Mouse (Mus musculus) E14TG2a.4 (cell line): ENCODE measurements around the gene Aspn.
"Not testable (repeated sequence)": the region's sequence is repeated elsewhere in the genome, so short reads cannot be mapped to it uniquely, and the experiment has no call there.

Experiments used
- H3K27me3 ChIP-seq: 2 replicates; pipeline ENCODE4 v1.6.1; 2014; ENCODE audit warnings: low read length, control low read depth; ENCODE audit not compliant: insufficient read depth
- H3K36me3 ChIP-seq: 2 replicates; pipeline ENCODE4 v1.6.1; 2014; ENCODE audit warnings: low read length, control low read depth; ENCODE audit not compliant: insufficient read depth
- H3K4me1 ChIP-seq: replicated peaks from 2 replicates; pipeline ENCODE4 v1.6.1; 2014; ENCODE audit warnings: low read depth, low read length, control low read depth
- H3K4me3 ChIP-seq: replicated peaks from 2 replicates; pipeline ENCODE4 v1.5.1; 2014; ENCODE audit warnings: mild to moderate bottlenecking, low read length
- H3K9me3 ChIP-seq: 2 replicates; pipeline ENCODE4 v1.6.1; 2014; ENCODE audit warnings: low read length, control low read depth
- CTCF ChIP-seq: conservative IDR thresholded peaks from 2 replicates; pipeline ENCODE4 v1.5.1; 2014; ENCODE audit warnings: low read length
- NANOG ChIP-seq: IDR thresholded peaks from 2 replicates; pipeline ENCODE4 v1.6.1; 2014; ENCODE audit warnings: borderline replicate concordance, low read length, mixed read lengths
- POU5F1 ChIP-seq: IDR thresholded peaks from 2 replicates; pipeline ENCODE4 v1.6.1; 2014; ENCODE audit warnings: low read length, borderline replicate concordance

Aspn gene

DNA sequence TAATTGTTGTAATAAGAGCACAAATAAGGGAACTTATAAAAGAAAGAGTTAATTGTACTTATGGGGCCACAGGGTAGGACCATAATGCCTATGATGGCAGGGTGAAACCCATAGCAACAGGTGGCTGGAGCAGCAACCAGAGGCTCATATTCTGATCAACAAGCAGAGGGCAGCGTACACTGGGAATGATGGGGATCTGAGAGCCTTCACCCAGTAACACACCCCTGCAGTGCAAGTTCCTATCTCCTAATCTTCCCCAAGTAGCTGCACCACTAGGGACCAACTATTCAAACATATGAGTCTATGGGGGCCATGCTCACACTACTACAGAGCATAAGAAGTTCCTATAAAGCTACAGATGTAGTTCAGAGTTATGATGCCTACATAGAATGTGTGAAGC is 20.1 kb downstream of the Aspn start:
- Histone ChIP-seq H3K9me3 (no peaks in the 10 kb centered on the region), H3K4me1 (no peaks in the 10 kb centered on the region), H3K27me3 (no peaks in the 10 kb centered on the region), H3K36me3 (no peaks in the 10 kb centered on the region), H3K4me3 (no peak overlapping the region)
- TF ChIP-seq POU5F1 (no peak), CTCF (no peak), NANOG (no peak)

- Histone ChIP-seq H3K4me3 (no peak overlapping the region), H3K4me1 (no peaks in the 10 kb centered on the region; the same call in 1 of the 2 replicates), H3K9me3 (no peaks in the 10 kb centered on the region), H3K27me3 (no peaks in the 10 kb centered on the region), H3K36me3 (no peaks in the 10 kb centered on the region)
- TF ChIP-seq CTCF (no peak), POU5F1 (no peak), NANOG (no peak)
Observed at GRCm38 (mm10) chr13:49570371-49570770, 26.1 kb downstream of the Aspn start.

GRCm38 (mm10) chr13:49571418-49571817 is 27.2 kb downstream of the Aspn start:
- TF ChIP-seq CTCF (no peak), POU5F1 (no peak)
- Histone ChIP-seq H3K36me3 (no peaks in the 10 kb centered on the region), H3K27me3 (no peaks in the 10 kb centered on the region), H3K9me3 (no peaks in the 10 kb centered on the region), H3K4me3 (no peak overlapping the region), H3K4me1 (no peaks in the 10 kb centered on the region; the same call in 1 of the 2 replicates)

GRCm38 (mm10) chr13:49581541-49582530 is 37.6 kb downstream of the Aspn start, which contains the start of gene Omd:
TSS of gene Omd (plus strand) at chr13:49582462.
- Histone ChIP-seq H3K4me3 (no peak within 1 kb of the TSS), H3K27me3 (no peaks in the 10 kb centered on the region), H3K36me3 (no peaks in the 10 kb centered on the region), H3K4me1 (peaks cover 3% of the 10 kb centered on the region; the same call in 1 of the 2 replicates), H3K9me3 (no peaks in the 10 kb centered on the region)
- TF ChIP-seq NANOG (no peak), CTCF (no peak), POU5F1 (no peak)

DNA sequence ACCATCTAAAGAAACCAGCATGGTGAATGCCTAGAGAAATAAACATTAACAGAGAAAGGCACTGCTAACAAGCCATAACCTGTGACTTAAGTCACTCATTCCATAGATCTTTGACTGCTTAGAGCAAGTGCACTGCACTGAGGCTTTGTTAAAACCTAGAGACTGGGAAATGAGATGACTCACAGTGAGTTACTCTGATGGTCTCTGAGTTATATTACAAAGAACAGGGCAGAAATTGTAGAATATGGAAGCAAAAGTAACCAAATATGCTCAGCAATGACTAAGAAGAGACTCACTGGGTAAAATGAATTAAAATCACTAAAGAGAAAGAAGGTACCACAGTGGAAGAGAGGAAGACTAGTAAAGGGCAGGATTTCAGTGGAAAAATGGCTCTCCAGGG is 39.6 kb downstream of the Aspn start:
- Histone ChIP-seq H3K36me3 (no peaks in the 10 kb centered on the region), H3K4me1 (no peaks in the 10 kb centered on the region), H3K9me3 (no peaks in the 10 kb centered on the region), H3K4me3 (no peak overlapping the region), H3K27me3 (no peaks in the 10 kb centered on the region)
- TF ChIP-seq CTCF (no peak), NANOG (no peak), POU5F1 (no peak)

DNA sequence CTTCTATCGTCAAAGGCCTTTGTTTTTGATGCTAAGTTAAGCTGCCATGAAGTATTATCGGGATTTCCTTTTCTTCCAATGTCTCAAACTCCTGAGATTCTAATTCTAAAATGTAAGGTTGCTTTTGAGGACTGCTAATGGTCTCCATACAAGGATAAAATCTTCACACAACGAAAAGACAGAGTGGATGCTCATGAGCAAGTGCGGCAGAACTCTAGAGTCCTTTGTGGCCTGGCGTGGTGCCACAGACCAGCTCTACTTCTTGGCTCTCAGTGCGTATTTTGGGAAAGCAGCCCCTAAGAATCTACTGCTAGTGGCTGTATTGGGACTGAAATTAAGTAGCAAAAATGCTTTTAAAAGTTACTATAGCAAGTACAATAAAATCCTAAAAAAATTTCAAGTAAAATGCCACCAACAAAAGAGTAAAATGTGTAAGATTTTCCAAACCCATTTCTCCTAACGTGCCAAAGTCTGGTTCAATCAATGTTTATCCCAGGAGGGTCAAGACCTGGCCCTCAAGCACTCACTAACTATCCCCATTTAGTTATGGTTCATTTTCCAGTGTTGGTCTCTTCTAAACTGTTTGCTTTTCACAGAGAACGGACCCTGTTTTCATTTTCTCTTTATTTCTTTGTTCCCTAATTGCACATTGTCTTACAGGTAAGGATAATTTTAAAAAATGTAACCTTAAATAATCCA is 40.2 kb downstream of the Aspn start:
- TF ChIP-seq POU5F1: no peak
- no peak for TF ChIP-seq NANOG
- TF ChIP-seq CTCF: no peak
- H3K36me3 ChIP-seq: no peaks in the 10 kb centered on the region
- no peaks in the 10 kb centered on the region for H3K9me3 ChIP-seq
- H3K4me1 ChIP-seq: no peaks in the 10 kb centered on the region
- H3K27me3 ChIP-seq: no peaks in the 10 kb centered on the region
- H3K4me3 ChIP-seq: no peak overlapping the region

GRCm38 (mm10) chr13:49586062-49586461 is 41.8 kb downstream of the Aspn start:
- H3K36me3 ChIP-seq: no peaks in the 10 kb centered on the region
- H3K9me3 ChIP-seq: no peaks in the 10 kb centered on the region
- no peak for TF ChIP-seq POU5F1
- TF ChIP-seq NANOG: no peak
- TF ChIP-seq CTCF: no peak
- no peaks in the 10 kb centered on the region for H3K4me1 ChIP-seq
- H3K4me3 ChIP-seq: no peak overlapping the region
- H3K27me3 ChIP-seq: no peaks in the 10 kb centered on the region

- Histone ChIP-seq H3K9me3 (peaks cover 30% of the 10 kb centered on the region), H3K4me1 (peaks cover 13% of the 10 kb centered on the region)
- H3K4me3 ChIP-seq, H3K36me3 ChIP-seq, H3K27me3 ChIP-seq: not testable (repeated sequence)
Observed at GRCm38 (mm10) chr13:49602541-49602940, 58.3 kb downstream of the Aspn start.

- Histone ChIP-seq H3K9me3 (peaks cover 23% of the 10 kb centered on the region), H3K27me3 (no peaks in the 10 kb centered on the region), H3K36me3 (peaks cover 10% of the 10 kb centered on the region), H3K4me3 (no peak overlapping the region), H3K4me1 (peaks cover 16% of the 10 kb centered on the region)
- no peak for TF ChIP-seq POU5F1
- no peak for TF ChIP-seq CTCF
- TF ChIP-seq NANOG: no peak
Observed at GRCm38 (mm10) chr13:49603603-49604002, 59.4 kb downstream of the Aspn start.
